Mouse (Mus musculus) CH12.LX (cell line): ENCODE data around the gene Upf2. TPM values are rescaled to one million over a fixed set of nuclear protein-coding genes. Genes with fewer than 3 reads are reported as not detected.
A peak's percentile ranks its signal among the peaks of the same experiment; 100 is the strongest.

Experiments used
- DNase-seq: peaks from one replicate; pipeline ENCODE4 v3.0.0-alpha.2; 2013; ENCODE audit errors: extremely low read depth
- H3K27ac ChIP-seq: 2 replicates; pipeline ENCODE4 v1.5.1; 2012; ENCODE audit warnings: low read depth, mild to moderate bottlenecking, control low read depth, moderate library complexity; ENCODE audit not compliant: insufficient read depth
- H3K27me3 ChIP-seq: replicated peaks from 2 replicates; pipeline ENCODE3; 2012; ENCODE audit warnings: inconsistent platforms
- H3K36me3 ChIP-seq, 2 experiments: replicated peaks in 1 of 2; 2 replicates each; pipeline versions ENCODE3 to v1.6.1; 2012; ENCODE audit warnings: inconsistent platforms in 1 of 2, low read length in 1 of 2, mild to moderate bottlenecking in 1 of 2, mixed read lengths in 1 of 2, moderate library complexity in 1 of 2; ENCODE audit not compliant: control insufficient read depth in 1 of 2, insufficient read depth in 1 of 2
- H3K4me1 ChIP-seq, 2 experiments: 2 replicates each; pipeline ENCODE4 v1.6.1; 2012; ENCODE audit warnings: inconsistent platforms in 1 of 2, moderate library complexity in 1 of 2; ENCODE audit not compliant: insufficient read depth in 2 of 2, control insufficient read depth in 1 of 2
- H3K4me2 ChIP-seq: 2 replicates; pipeline ENCODE4 v1.6.1; 2012; ENCODE audit warnings: low read depth, mild to moderate bottlenecking, control low read depth; ENCODE audit not compliant: poor library complexity, insufficient read depth, severe bottlenecking
- H3K4me3 ChIP-seq, 3 experiments: fragments of 150-350 bp in 1 of 3; sonication (generic) in 1 of 3; replicated peaks in 1 of 3; 2 replicates each; pipeline versions ENCODE3 to v1.5.1; 2011 to 2012; ENCODE audit warnings: low read depth in 2 of 3, low read length in 2 of 3, mild to moderate bottlenecking in 2 of 3, moderate library complexity in 2 of 3, control low read depth in 1 of 3, improper control_type of control experiment in 1 of 3, inconsistent platforms in 1 of 3, mixed read lengths in 1 of 3; ENCODE audit not compliant: poor library complexity in 1 of 3
- H3K79me2 ChIP-seq: replicated peaks from 2 replicates; pipeline ENCODE4 v1.6.1; 2012; ENCODE audit warnings: mild to moderate bottlenecking, moderate library complexity; ENCODE audit not compliant: control insufficient read depth, poor library complexity, insufficient read depth, severe bottlenecking; ENCODE audit errors: extremely low read depth
- H3K9ac ChIP-seq: 2 replicates; pipeline ENCODE4 v1.6.1; 2012; ENCODE audit warnings: low read depth, mild to moderate bottlenecking, control low read depth, moderate library complexity; ENCODE audit not compliant: insufficient read depth
- H3K9me3 ChIP-seq: replicated peaks from 2 replicates; pipeline ENCODE3; 2012; ENCODE audit warnings: low read length, inconsistent platforms, mixed read lengths
- CHD1 ChIP-seq: IDR thresholded peaks from 2 replicates; pipeline ENCODE4 v1.6.1; 2012; ENCODE audit warnings: low read depth, low read length, improper control_type of control experiment, inconsistent platforms
- CHD2 ChIP-seq: IDR thresholded peaks from 2 replicates; pipeline ENCODE4 v1.6.1; 2011; ENCODE audit warnings: low read length, improper control_type of control experiment
- CTCF ChIP-seq, 2 experiments: IDR thresholded peaks in 1 of 2; conservative IDR thresholded peaks in 1 of 2; 2 replicates each; pipeline ENCODE4 v1.5.1; 2011 to 2012; ENCODE audit warnings: low read depth in 2 of 2, low read length in 2 of 2, improper control_type of control experiment in 1 of 2, inconsistent platforms in 1 of 2, mild to moderate bottlenecking in 1 of 2, moderate library complexity in 1 of 2
- E2F4 ChIP-seq: IDR thresholded peaks from 2 replicates; pipeline ENCODE4 v1.6.1; 2011; ENCODE audit warnings: low read depth, low read length, improper control_type of control experiment; ENCODE audit not compliant: insufficient replicate concordance
- ELF1 ChIP-seq: IDR thresholded peaks from 2 replicates; pipeline ENCODE4 v1.6.1; 2014; ENCODE audit warnings: low read depth, mild to moderate bottlenecking, inconsistent platforms, low read length, improper control_type of control experiment
- ETS1 ChIP-seq: conservative IDR thresholded peaks from 2 replicates; pipeline ENCODE4 v1.6.1; 2012; ENCODE audit warnings: low read depth, mild to moderate bottlenecking, inconsistent platforms, low read length, improper control_type of control experiment, moderate library complexity
- HCFC1 ChIP-seq: IDR thresholded peaks from 2 replicates; pipeline ENCODE4 v1.6.1; 2012; ENCODE audit warnings: low read depth, mild to moderate bottlenecking, inconsistent platforms, low read length, improper control_type of control experiment
- IRF4 ChIP-seq: IDR thresholded peaks from 2 replicates; pipeline ENCODE4 v1.6.1; 2014; ENCODE audit warnings: low read depth, mild to moderate bottlenecking, inconsistent platforms, low read length, improper control_type of control experiment
- JUN ChIP-seq: IDR thresholded peaks from 2 replicates; pipeline ENCODE4 v1.6.1; 2011; ENCODE audit warnings: low read depth, mild to moderate bottlenecking, low read length, improper control_type of control experiment, moderate library complexity; ENCODE audit not compliant: insufficient read depth
- JUND ChIP-seq: conservative IDR thresholded peaks from 2 replicates; pipeline ENCODE4 v1.6.1; 2011; ENCODE audit warnings: low read depth, low read length, improper control_type of control experiment
- KAT2A ChIP-seq: IDR thresholded peaks from 2 replicates; pipeline ENCODE4 v1.6.1; 2012; ENCODE audit warnings: low read length, improper control_type of control experiment, inconsistent platforms; ENCODE audit not compliant: insufficient replicate concordance
- MAFK ChIP-seq: IDR thresholded peaks from 2 replicates; pipeline ENCODE4 v1.6.1; 2011; ENCODE audit warnings: low read length, improper control_type of control experiment; ENCODE audit not compliant: insufficient replicate concordance
- MAX ChIP-seq: IDR thresholded peaks from 2 replicates; pipeline ENCODE4 v1.6.1; 2011; ENCODE audit warnings: low read length, improper control_type of control experiment
- MAZ ChIP-seq: IDR thresholded peaks from 2 replicates; pipeline ENCODE4 v1.6.1; 2012; ENCODE audit warnings: low read depth, mild to moderate bottlenecking, inconsistent platforms, low read length, improper control_type of control experiment, moderate library complexity
- MEF2A ChIP-seq: IDR thresholded peaks from 2 replicates; pipeline ENCODE4 v1.6.1; 2014; ENCODE audit warnings: low read depth, mild to moderate bottlenecking, inconsistent platforms, low read length, improper control_type of control experiment, borderline replicate concordance
- MXI1 ChIP-seq: IDR thresholded peaks from 2 replicates; pipeline ENCODE4 v1.6.1; 2011; ENCODE audit warnings: mild to moderate bottlenecking, low read depth, low read length, improper control_type of control experiment
- MYC ChIP-seq: IDR thresholded peaks from 2 replicates; pipeline ENCODE4 v1.6.1; 2011; ENCODE audit warnings: low read depth, mild to moderate bottlenecking, improper control_type of control experiment, low read length
- NELFE ChIP-seq: IDR thresholded peaks from 2 replicates; pipeline ENCODE4 v1.6.1; 2011; ENCODE audit warnings: low read depth, low read length, improper control_type of control experiment
- NRF1 ChIP-seq: IDR thresholded peaks from 2 replicates; pipeline ENCODE4 v1.6.1; 2014; ENCODE audit warnings: low read depth, mild to moderate bottlenecking, inconsistent platforms, low read length, improper control_type of control experiment, moderate library complexity
- PAX5 ChIP-seq: IDR thresholded peaks from 2 replicates; pipeline ENCODE4 v1.6.1; 2012; ENCODE audit warnings: low read length, inconsistent platforms, mixed read lengths
- POLR2A ChIP-seq: IDR thresholded peaks from 2 replicates; pipeline ENCODE4 v1.6.1; 2011; ENCODE audit warnings: low read depth, mild to moderate bottlenecking, improper control_type of control experiment, low read length
- POLR2AphosphoS2 ChIP-seq: IDR thresholded peaks from 2 replicates; pipeline ENCODE4 v1.6.1; 2011; ENCODE audit warnings: low read depth, low read length, improper control_type of control experiment
- RAD21 ChIP-seq: IDR thresholded peaks from 2 replicates; pipeline ENCODE4 v1.6.1; 2011; ENCODE audit warnings: low read depth, mild to moderate bottlenecking, low read length, improper control_type of control experiment, moderate library complexity
- SIN3A ChIP-seq: IDR thresholded peaks from 2 replicates; pipeline ENCODE4 v1.6.1; 2012; ENCODE audit warnings: low read length, improper control_type of control experiment, inconsistent platforms
- TBP ChIP-seq: conservative IDR thresholded peaks from 2 replicates; pipeline ENCODE4 v1.6.1; 2011; ENCODE audit warnings: low read depth, low read length, improper control_type of control experiment
- TCF12 ChIP-seq: IDR thresholded peaks from 2 replicates; pipeline ENCODE4 v1.6.1; 2014; ENCODE audit warnings: low read depth, mild to moderate bottlenecking, inconsistent platforms, low read length, improper control_type of control experiment
- UBTF ChIP-seq: IDR thresholded peaks from 2 replicates; pipeline ENCODE4 v1.6.1; 2012; ENCODE audit warnings: low read depth, mild to moderate bottlenecking, inconsistent platforms, low read length, improper control_type of control experiment, moderate library complexity
- USF1 ChIP-seq: IDR thresholded peaks from 2 replicates; pipeline ENCODE4 v1.6.1; 2014; ENCODE audit warnings: low read depth, mild to moderate bottlenecking, inconsistent platforms, low read length, improper control_type of control experiment
- USF2 ChIP-seq: conservative IDR thresholded peaks from 2 replicates; pipeline ENCODE4 v1.6.1; 2011; ENCODE audit warnings: low read depth, low read length, improper control_type of control experiment
- ZKSCAN1 ChIP-seq: IDR thresholded peaks from 2 replicates; pipeline ENCODE4 v1.6.1; 2012; ENCODE audit warnings: low read depth, inconsistent platforms, low read length, improper control_type of control experiment, borderline replicate concordance
- ZMIZ1 ChIP-seq: IDR thresholded peaks from 2 replicates; pipeline ENCODE4 v1.6.1; 2012; ENCODE audit warnings: low read depth, mild to moderate bottlenecking, inconsistent platforms, low read length, improper control_type of control experiment
- ZNF384 ChIP-seq: IDR thresholded peaks from 2 replicates; pipeline ENCODE4 v1.6.1; 2012; ENCODE audit warnings: low read depth, low read length, improper control_type of control experiment, inconsistent platforms
- dilution Hi-C: fragments of 300-500 bp; cut with MboI; formaldehyde crosslinking; loops from 2 replicates; pipeline ENCODE4 v1.14.3; 2020; ENCODE audit warnings: low sequenced_read_pairs; ENCODE audit not compliant: extremely low pct_unique_long_range_greater_than_20kb, extremely low pct_ligation_motif_present
- in situ Hi-C: fragments of 300-500 bp; cut with MboI; formaldehyde crosslinking; loops from 3 replicates; pipeline ENCODE4 v1.14.3; 2019; ENCODE audit warnings: low sequenced_read_pairs, low pct_ligation_motif_present, low pct_unique_long_range_greater_than_20kb, mixed read lengths
- polyA plus RNA-seq: library from polyadenylated mRNA; unstranded; fragments of >175 nt; gene quantifications from 2 replicates; pipeline ENCODE4 v1.2.1, GENCODE M21; 2012; ENCODE audit warnings: low read depth; ENCODE audit not compliant: insufficient read length
- total RNA-seq, 2 experiments: library from RNA; depleted of rRNA; stranded (reverse); fragments of 300-350 nt in 1 of 2; fragments of >200 nt in 1 of 2; gene quantifications; 2 replicates each; pipeline ENCODE4 v1.2.3; 2012 to 2014

The Upf2 gene
- total RNA-seq (2012; rRNA removed): 9.3 and 11.7 TPM in 2 replicates
- total RNA-seq (2014; rRNA removed): 11.8 and 13.4 TPM in 2 replicates
- 27.0 and 30.4 TPM in 2 replicates for polyA plus RNA-seq

- dilution Hi-C loops (no loop called here), in situ Hi-C loops (no loop called here)
- peaks cover 0 to 7% of the 10 kb centered on the region in 2 experiments for H3K36me3 ChIP-seq
- no peaks in the 10 kb centered on the region for H3K27me3 ChIP-seq
- peak within 1 kb of the TSS; percentile 43 for H3K27ac ChIP-seq
- no peaks in the 10 kb centered on the region for H3K9me3 ChIP-seq
- H3K4me1 ChIP-seq: peaks cover 2 to 23% of the 10 kb centered on the region in 2 experiments; a peak in 1 of 4 replicates
- peaks cover 36% of the 10 kb centered on the region for H3K79me2 ChIP-seq
- peak within 1 kb of the TSS; percentile 95 to 97 (median 96) for H3K4me3 ChIP-seq
- TF ChIP-seq JUND (no peak), MXI1 (peak; percentile 68; the same call in 1 of the 2 replicates), ZMIZ1 (peak; percentile 83; the same call in 1 of the 2 replicates), CHD2 (peak; percentile 17; the same call in 1 of the 2 replicates), MAZ (peak; percentile 95), NELFE (peak; percentile 84), ELF1 (peak; percentile 80), USF1 (no peak), PAX5 (no peak), ZNF384 (no peak), ETS1 (no peak), E2F4 (no peak; the same call in 1 of the 2 replicates), POLR2A (peak; percentile 87), SIN3A (peak; percentile 87), JUN (no peak), CTCF (conservative IDR thresholded peaks at IDR 0.05 in 1 of 2, IDR thresholded peaks at IDR 0.05 in 1 of 2; ENCODE audit: low read depth in 2 of 2, low read length in 2 of 2) (peak in 1 of 2 experiments; percentile 34; a peak in 1 of 4 replicates), IRF4 (peak; percentile 48), TBP (peak; percentile 59), RAD21 (no peak), UBTF (no peak), HCFC1 (peak; percentile 86), NRF1 (peak; percentile 93), ZKSCAN1 (no peak), POLR2AphosphoS2 (peak; percentile 53; the same call in 1 of the 2 replicates), USF2 (no peak), CHD1 (no peak), MYC (peak; percentile 14; the same call in 1 of the 2 replicates), MAX (peak; percentile 100), TCF12 (peak; percentile 49), MEF2A (no peak; the same call in 1 of the 2 replicates), MAFK (no peak), KAT2A (no peak)
- peak within 1 kb of the TSS; percentile 89 for H3K4me2 ChIP-seq
- peak within 1 kb of the TSS; percentile 99 for H3K9ac ChIP-seq
- DNase-seq: peak; percentile 98
Observed at GRCm38 (mm10) chr2:5950766-5951595, at the start of gene Upf2. TSS of gene Upf2 (plus strand) at chr2:5951469.
